Mouse (Mus musculus) B cell, adult 62 days (primary cell): Measurements from ENCODE around the gene Gm11084. TPM values are rescaled to one million over a fixed set of nuclear protein-coding genes. Genes with fewer than 3 reads are reported as not detected.

ENCODE experiments used
- total RNA-seq: library from RNA; stranded (reverse); gene quantifications from 4 replicates; pipeline ENCODE4 v1.2.4, GENCODE M21; 2023

The Gm11084 gene
- total RNA-seq, result not detected in 4 replicates

DNA sequence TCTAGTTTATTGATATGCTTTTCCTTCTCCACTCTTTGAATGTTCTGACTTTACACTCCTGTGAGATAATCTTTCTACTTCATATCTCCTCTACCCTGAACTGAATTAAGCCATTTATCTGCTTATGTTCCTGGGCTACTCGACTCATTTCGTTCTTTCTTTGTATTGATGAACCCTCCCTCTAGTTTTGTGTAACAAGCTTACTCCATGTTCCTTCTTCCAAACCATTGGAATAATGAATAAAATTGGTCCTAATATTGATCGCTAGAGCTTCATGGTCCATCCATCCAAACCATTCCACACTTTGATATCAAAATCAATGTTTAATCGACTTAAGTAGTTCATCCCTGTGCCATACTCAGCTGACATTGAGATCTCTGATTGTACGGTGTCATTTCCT lies at the start of gene Gm11084:
TSS of gene Gm11084 (minus strand) at position 101 of the 400 bp plus-strand sequence.

DNA sequence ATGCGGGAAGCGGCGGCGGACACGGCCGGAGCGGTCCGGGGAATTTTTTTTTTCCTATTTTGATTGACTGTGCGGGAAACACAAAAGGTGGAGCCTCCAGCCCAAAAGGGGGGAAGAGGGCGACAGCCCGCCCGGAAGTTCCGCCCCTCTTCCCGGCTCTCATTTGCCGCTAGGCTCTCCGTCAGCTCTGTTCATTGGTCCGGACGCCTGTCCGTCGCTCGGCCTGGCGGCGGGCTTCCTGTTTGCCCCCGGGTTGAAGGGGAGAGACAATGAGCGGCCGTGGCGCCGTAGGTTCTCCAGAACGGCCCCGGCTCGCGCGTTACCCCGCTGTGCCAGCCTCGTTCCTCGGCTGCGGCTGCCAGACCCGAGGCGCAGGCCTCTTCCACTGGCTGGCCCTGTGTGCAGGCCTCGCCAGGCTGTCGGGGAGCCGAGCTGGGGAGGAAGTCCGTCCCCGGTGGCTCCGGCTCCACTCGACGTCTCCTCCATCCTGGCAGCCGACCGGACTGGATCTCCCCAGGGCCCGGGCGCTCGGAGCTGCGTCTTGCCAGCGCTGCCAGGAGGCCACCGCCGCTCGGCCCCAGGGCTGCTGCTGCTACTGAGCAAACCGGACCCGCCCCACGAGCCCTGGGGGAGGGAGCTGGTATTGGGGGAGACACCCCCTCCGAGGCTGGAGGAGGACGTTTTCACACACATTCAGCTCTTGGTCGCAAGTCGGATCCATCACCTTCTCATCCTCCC lies 6.0 kb downstream of the Gm11084 start, which contains the start of gene Sp3:
TSS of gene Sp3 (minus strand) at position 110 of the 738 bp plus-strand sequence.

Other genes starting within 250 kb of the Gm11084 start
- gene Sp3, start 6.3 kb downstream of the Gm11084 start, total RNA-seq, result 137 to 178 TPM (median 147 TPM) in 4 replicates
- 32.2 to 42.2 TPM (median 37.5 TPM) in 4 replicates for gene Ola1, start 232.2 kb upstream of the Gm11084 start, total RNA-seq